Mouse (Mus musculus): ENCODE results near the gene Hsd17b12.

GRCm38 (mm10) chr2:94176381-94176780 is 18.6 kb upstream of the Hsd17b12 start:
- no peak for TF ChIP-seq MYOD1 (IDR thresholded peaks at IDR 0.05; ENCODE audit: control insufficient read depth, insufficient read length, low read depth)
- TF ChIP-seq CTCF (IDR thresholded peaks at IDR 0.05; ENCODE audit: control insufficient read depth, insufficient read depth, insufficient read length) = no peak
